15 mouse cellular contexts compared by ENCODE assay signal in the genomic region with DNA sequence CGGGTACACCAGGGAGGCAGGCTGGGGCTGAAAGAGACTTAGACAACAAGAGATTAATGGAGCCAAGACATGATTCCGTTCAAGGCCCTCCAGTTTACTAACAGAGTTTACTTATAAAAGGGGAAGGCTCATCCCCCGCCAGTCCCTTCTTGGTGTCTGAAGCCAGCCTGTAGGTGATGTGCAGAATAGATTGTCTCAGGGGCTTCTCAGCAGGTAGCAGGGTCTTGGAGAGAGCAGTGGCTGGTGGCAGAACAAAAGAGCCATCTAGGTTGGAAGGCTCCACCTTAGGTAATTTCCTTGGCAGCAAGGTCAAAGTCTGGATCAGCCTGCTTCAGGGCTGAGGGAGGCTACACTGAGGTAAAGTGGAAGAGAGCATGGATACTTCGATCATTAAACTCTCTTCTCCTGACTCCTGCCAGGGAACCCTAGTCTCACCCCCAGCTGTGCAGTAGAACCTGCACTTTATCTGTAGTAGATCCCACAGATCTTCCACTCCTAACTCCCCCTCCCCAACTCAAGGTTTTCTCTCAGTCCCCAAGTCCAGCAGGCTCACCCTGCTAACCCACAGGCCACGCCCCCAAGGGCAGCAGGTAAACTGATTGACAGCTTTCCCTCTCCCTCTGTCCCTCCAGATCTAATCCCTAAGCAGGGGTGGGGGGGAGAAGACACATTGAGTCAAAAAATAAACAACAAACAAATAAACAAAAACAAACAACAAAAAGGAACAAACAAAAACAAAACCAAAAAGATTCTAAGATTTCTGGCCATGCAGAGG.
"Had no signal": no experiment of that assay in that cellular context is flagged by ENCODE, and none has a peak within 500 bp of the region (broad histone marks: within the 10 kb centered on the region; RNA-seq: fewer than 3 reads in every experiment).

No protein-coding gene starts in this region.

- H3K36me3 ChIP-seq: limb, embryonic 13.5 days; liver, embryonic 15.5 days; neural tube, embryonic 12.5 days had no signal

- H3K27ac ChIP-seq: layer of hippocampus, adult 2 months; limb, embryonic 13.5 days; liver, embryonic 15.5 days; macrophage; neural tube, embryonic 12.5 days had no signal

- H3K4me1 ChIP-seq: limb, embryonic 13.5 days; liver, embryonic 15.5 days; neural tube, embryonic 12.5 days had no signal

- H3K4me3 ChIP-seq: layer of hippocampus, adult 2 months; limb, embryonic 13.5 days; liver, embryonic 15.5 days; neural tube, embryonic 12.5 days had no signal

- H3K27me3 ChIP-seq: limb, embryonic 13.5 days; liver, embryonic 15.5 days; neural tube, embryonic 12.5 days had no signal

- H3K9ac ChIP-seq: limb, embryonic 13.5 days; liver, embryonic 15.5 days; neural tube, embryonic 12.5 days had no signal

- ATAC-seq: lung, postnatal 0 days had no signal

- DNase-seq: kidney, postnatal 10 days; kidney, postnatal 4 days; left cerebral cortex, postnatal 4 days; lung, adult 2 months; midbrain, embryonic 14.5 days; right cerebral cortex, postnatal 4 days; spleen, adult 18-20 months; thymus, adult 18-20 months; thymus, postnatal 14 days had no signal

- H3K9me3 ChIP-seq: limb, embryonic 13.5 days; liver, embryonic 15.5 days; neural tube, embryonic 12.5 days had no signal

- H3K4me2 ChIP-seq: limb, embryonic 13.5 days; liver, embryonic 15.5 days; neural tube, embryonic 12.5 days had no signal
